Mouse (Mus musculus) lung, postnatal 0 days (tissue): Measurements from ENCODE around the gene Ttc6. TPM values are rescaled to one million over a fixed set of nuclear protein-coding genes. Genes with fewer than 3 reads are reported as not detected.
A peak's percentile ranks its signal among the peaks of the same experiment; 100 is the strongest.

Experiments
- ATAC-seq: fragments of 200-750 bp; cut with Nextera tagmentation; 2 replicates; pipeline ENCODE4 v1.8.0; 2017; ENCODE audit warnings: moderate library complexity
- DNase-seq: peaks from one replicate; pipeline ENCODE4 v3.0.0-alpha.2; 2016; ENCODE audit warnings: low spot score
- H3K27ac ChIP-seq: fragments of 300-500 bp; sonication (generic); 2 replicates; pipeline ENCODE4 v1.5.1; 2014; ENCODE audit warnings: antibody characterized with exemption, mild to moderate bottlenecking, low read length, mixed read lengths
- H3K27me3 ChIP-seq: fragments of 300-500 bp; sonication (generic); replicated peaks from 2 replicates; pipeline ENCODE4 v1.6.1; 2014; ENCODE audit warnings: low read length, mixed read lengths; ENCODE audit not compliant: insufficient read depth
- H3K36me3 ChIP-seq: fragments of 300-500 bp; sonication (generic); 2 replicates; pipeline ENCODE4 v1.6.1; 2014; ENCODE audit warnings: low read length, mixed read lengths; ENCODE audit not compliant: insufficient read depth
- H3K4me1 ChIP-seq: fragments of 300-500 bp; sonication (generic); 2 replicates; pipeline ENCODE4 v1.6.1; 2014; ENCODE audit warnings: antibody characterized with exemption, low read depth, low read length, mixed read lengths; ENCODE audit not compliant: insufficient read depth
- H3K4me2 ChIP-seq: fragments of 300-500 bp; sonication (generic); replicated peaks from 2 replicates; pipeline ENCODE4 v1.6.1; 2014; ENCODE audit warnings: low read depth, mild to moderate bottlenecking, low read length, moderate library complexity, mixed read lengths
- H3K4me3 ChIP-seq: fragments of 300-500 bp; sonication (generic); 2 replicates; pipeline ENCODE4 v1.5.1; 2014; ENCODE audit warnings: low read depth, low read length
- H3K9ac ChIP-seq: fragments of 300-500 bp; sonication (generic); replicated peaks from 2 replicates; pipeline ENCODE4 v1.6.1; 2014; ENCODE audit warnings: low read depth, mild to moderate bottlenecking
- H3K9me3 ChIP-seq: fragments of 300-500 bp; sonication (generic); 2 replicates; pipeline ENCODE4 v1.6.1; 2016; ENCODE audit warnings: low read length, mixed read lengths
- CTCF ChIP-seq: IDR thresholded peaks from 2 replicates; pipeline ENCODE4 v1.5.1; 2016; ENCODE audit warnings: antibody characterized with exemption, mild to moderate bottlenecking
- EP300 ChIP-seq: IDR thresholded peaks from 2 replicates; pipeline ENCODE4 v1.6.1; 2016; ENCODE audit warnings: antibody characterized with exemption, mild to moderate bottlenecking, control low read depth
- WGBS: fragments of 180-500 bp; shearing (Covaris S2); extraction: QIAGEN DNeasy Blood & Tissue Kit; methylation state at CpG from one replicate; pipeline ENCODE4 v1.1.7; 2014; 5-methylcytosine and 5-hydroxymethylcytosine counted together
- polyA plus RNA-seq: library from polyadenylated mRNA; unstranded; fragments of >200 nt; fragmentation: Nextera tagmentation; extraction: Ambion mirVana; gene quantifications from 2 replicates; pipeline ENCODE4 v1.2.1, GENCODE M21; 2015

The Ttc6 gene
- polyA plus RNA-seq, 1 experiment from 2014 or later, result 2.1 TPM

DNA sequence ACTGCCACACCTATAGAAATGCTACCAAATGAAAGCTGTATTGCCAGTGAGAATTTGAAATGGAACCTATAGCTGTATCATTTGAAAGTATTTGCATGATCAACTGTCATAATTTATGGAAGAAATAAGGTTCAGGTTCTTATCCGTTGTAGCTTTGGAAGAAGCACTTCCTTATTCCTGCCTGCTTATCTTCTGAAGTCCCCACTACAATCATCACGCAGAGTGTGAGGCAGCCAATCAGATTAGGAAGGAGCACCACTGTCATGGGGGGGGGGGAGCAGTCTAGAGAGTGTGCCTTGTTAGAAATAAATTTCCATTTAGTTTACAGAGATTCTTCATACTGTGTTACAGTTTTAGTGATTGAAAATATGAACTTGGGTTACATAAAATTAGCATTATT, 108.5 kb downstream of the Ttc6 start:
- 67% methylated on average over 2 of the region's 2 CpGs for WGBS
- no peak overlapping the region for H3K9ac ChIP-seq
- no peaks in the 10 kb centered on the region for H3K4me1 ChIP-seq
- H3K27me3 ChIP-seq, result no peaks in the 10 kb centered on the region
- H3K9me3 ChIP-seq, result no peaks in the 10 kb centered on the region
- H3K4me2 ChIP-seq, result no peak overlapping the region
- no peak overlapping the region for H3K27ac ChIP-seq
- ATAC-seq, result no peak
- H3K36me3 ChIP-seq, result no peaks in the 10 kb centered on the region
- TF ChIP-seq CTCF, result no peak
- TF ChIP-seq EP300, result no peak
- no peak for DNase-seq
- no peak overlapping the region for H3K4me3 ChIP-seq

DNA sequence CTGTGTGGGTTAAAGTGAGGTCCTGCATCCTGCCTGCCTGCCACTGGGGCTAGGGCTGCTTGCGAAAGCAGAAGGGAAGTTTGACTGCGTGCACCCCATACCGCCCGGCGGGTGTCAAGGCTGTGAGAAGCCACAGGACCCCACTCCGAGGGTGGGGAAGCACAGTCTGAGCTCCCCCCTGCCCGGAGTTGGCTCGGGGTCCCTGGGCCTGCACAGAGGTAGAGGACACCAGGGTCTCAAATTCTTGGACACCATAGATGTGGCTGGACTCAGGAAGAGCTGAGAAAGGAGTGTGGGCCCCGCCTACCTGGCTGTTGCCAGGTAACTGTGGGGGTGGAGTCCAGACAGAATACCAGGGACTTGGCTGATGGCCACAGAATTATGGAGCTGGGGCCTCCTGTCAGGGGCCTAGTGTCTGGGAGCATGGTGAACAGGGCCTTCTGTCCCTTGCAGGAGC, 121.1 kb downstream of the Ttc6 start:
- WGBS, result 36% methylated on average over 9 of the region's 9 CpGs
- Histone ChIP-seq H3K9ac (no peak overlapping the region), H3K36me3 (no peaks in the 10 kb centered on the region), H3K4me3 (no peak overlapping the region), H3K9me3 (no peaks in the 10 kb centered on the region), H3K27me3 (no peaks in the 10 kb centered on the region), H3K4me2 (no peak overlapping the region; the same call in 1 of the 2 replicates), H3K4me1 (no peaks in the 10 kb centered on the region), H3K27ac (no peak overlapping the region)
- ATAC-seq, result no peak
- DNase-seq, result no peak
- no peak for TF ChIP-seq EP300

DNA sequence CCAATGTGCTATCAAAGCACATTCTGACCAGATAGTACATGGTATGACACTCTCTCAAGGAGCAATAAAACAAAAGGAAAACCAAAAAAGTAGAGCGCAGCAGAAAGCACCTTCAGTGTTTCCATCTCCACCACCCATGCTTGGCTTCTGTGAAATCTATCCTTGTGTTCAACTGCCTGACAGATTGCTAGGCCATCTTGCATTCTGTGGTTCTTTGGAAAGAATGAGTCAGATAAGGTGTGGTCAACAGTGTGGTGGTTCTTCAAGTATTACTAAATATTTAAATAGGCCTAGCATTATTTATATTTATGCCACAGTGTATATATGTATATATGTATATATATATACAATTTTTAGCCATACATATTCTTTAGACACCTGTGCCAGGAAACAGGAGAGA, 146.1 kb downstream of the Ttc6 start:
- TF ChIP-seq CTCF (no peak), EP300 (no peak)
- Histone ChIP-seq H3K36me3 (no peaks in the 10 kb centered on the region), H3K4me1 (no peaks in the 10 kb centered on the region), H3K27me3 (no peaks in the 10 kb centered on the region), H3K4me2 (no peak overlapping the region), H3K9ac (no peak overlapping the region), H3K9me3 (no peaks in the 10 kb centered on the region), H3K27ac (no peak overlapping the region), H3K4me3 (no peak overlapping the region)
- WGBS, result 94% methylated on average over 1 of the region's 1 CpGs
- ATAC-seq (no peak), DNase-seq (no peak)

DNA sequence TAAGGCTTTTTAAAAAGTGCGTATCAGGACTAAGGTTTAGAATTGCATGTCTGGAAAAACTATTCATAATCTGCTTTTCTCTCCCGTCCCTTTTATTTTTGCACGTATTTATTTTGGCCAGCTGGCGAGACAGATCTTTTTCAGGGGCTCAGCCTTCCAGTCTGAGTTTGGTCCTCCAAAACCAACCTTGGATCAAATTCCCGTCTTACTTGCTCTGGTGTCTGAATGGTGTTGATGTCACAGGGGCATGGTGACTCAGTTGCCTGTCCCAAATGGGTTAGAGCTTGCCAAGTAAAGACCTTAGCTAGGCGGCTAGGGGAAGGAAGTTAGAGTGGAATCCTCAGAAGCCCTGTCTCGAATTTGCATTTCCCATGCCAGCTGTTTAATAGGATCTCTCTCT, 200.8 kb downstream of the Ttc6 start:
- no peak overlapping the region for H3K27ac ChIP-seq
- no peak overlapping the region for H3K4me2 ChIP-seq
- H3K27me3 ChIP-seq, result no peaks in the 10 kb centered on the region
- H3K4me3 ChIP-seq, result no peak overlapping the region
- no peaks in the 10 kb centered on the region for H3K36me3 ChIP-seq
- 76% methylated on average over 7 of the region's 7 CpGs for WGBS
- no peak overlapping the region for H3K9ac ChIP-seq
- no peaks in the 10 kb centered on the region for H3K9me3 ChIP-seq
- ATAC-seq (no peak), DNase-seq (no peak)
- TF ChIP-seq CTCF (no peak), EP300 (no peak)
- H3K4me1 ChIP-seq, result no peaks in the 10 kb centered on the region

DNA sequence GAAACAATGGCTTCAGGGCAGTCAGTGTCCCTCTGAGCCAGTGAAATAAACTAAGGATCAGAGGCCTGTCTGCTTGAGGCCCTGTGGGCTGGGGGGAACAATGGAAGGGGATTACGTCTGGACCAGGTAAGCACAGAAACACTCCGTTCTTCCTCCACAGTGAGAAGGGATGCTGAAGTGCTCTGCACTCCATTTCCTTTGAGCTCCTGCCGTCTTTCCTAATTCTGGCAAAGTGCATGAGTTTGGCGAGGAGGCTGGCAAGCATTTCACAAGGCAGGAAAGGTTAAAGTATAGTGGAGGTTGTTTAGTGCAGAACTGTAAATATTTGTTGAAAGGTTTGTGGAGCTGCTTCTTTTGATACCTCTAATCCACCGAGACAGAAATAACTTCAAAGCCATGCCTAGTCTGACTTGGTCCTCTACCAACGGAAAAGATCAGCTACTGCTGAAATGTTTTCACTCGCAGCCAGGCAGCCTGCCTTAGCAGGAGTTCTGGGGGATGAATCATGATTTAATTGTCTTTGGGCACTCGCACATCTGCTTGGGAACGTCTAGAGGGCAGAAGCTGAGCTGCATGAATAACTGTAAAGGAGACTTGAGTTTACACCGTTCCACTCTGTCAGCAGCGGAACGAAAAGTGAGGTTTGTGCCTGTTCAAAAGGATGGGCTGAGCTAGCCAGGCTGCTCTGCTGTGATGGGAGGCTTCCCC, 212.5 kb downstream of the Ttc6 start:
- 12% methylated on average over 12 of the region's 12 CpGs for WGBS
- no peak for TF ChIP-seq EP300
- no peak for TF ChIP-seq CTCF
- no peaks in the 10 kb centered on the region for H3K4me1 ChIP-seq
- DNase-seq (no peak), ATAC-seq (no peak)
- no peak overlapping the region for H3K4me2 ChIP-seq
- H3K36me3 ChIP-seq, result no peaks in the 10 kb centered on the region
- H3K9me3 ChIP-seq, result no peaks in the 10 kb centered on the region
- H3K27me3 ChIP-seq, result no peaks in the 10 kb centered on the region
- no peak overlapping the region for H3K27ac ChIP-seq
- H3K4me3 ChIP-seq, result no peak overlapping the region
- no peak overlapping the region for H3K9ac ChIP-seq

DNA sequence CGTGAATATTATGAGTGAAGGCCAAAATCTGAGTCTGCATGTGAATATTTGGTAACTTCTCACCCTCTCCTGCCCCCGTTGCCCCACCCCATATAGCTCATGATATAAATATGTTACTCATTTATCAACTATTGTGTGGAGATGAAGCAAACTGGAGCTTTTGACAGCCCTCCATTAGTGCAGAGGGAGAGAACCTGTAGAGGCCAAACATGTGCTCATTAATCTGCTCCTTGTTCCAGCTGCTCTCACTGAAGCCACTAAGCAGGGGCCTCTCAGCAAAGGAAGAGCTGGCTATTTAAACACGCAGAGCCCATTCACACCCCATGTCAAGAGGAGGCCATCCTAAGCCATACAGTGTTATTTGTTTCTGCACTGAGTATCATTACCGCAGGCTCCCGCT, 218.0 kb downstream of the Ttc6 start:
- TF ChIP-seq CTCF (no peak), EP300 (no peak)
- ATAC-seq (no peak), DNase-seq (no peak)
- H3K4me3 ChIP-seq, result no peak overlapping the region
- H3K36me3 ChIP-seq, result no peaks in the 10 kb centered on the region
- H3K27ac ChIP-seq, result no peak overlapping the region
- no peaks in the 10 kb centered on the region for H3K4me1 ChIP-seq
- WGBS, result 55% methylated on average over 5 of the region's 5 CpGs
- H3K9me3 ChIP-seq, result no peaks in the 10 kb centered on the region
- no peak overlapping the region for H3K9ac ChIP-seq
- H3K27me3 ChIP-seq, result no peaks in the 10 kb centered on the region
- H3K4me2 ChIP-seq, result no peak overlapping the region

DNA sequence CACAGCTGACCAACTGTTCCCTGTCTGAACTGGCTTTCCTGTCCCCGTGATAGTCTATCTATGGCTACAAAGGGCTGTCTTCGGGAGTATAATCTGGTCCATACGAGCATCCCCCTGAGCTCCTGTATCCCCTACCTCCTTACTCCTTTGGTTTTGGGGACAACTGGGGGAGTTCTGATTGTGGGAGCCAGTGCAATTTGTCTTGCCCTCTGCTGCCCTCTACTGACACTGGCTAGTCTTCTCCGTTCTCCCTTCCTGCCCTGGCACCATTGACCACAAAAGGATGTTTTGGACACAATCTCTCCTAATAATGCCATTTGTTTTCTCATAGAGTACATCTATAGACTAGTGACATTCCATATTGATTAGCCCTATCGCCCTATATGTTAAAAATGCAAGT, 223.6 kb downstream of the Ttc6 start:
- peak; percentile 62 for DNase-seq

More for the DNA sequence above, 223.6 kb downstream of the Ttc6 start:
- no peak for ATAC-seq
- Histone ChIP-seq H3K27ac (no peak overlapping the region), H3K9ac (no peak overlapping the region), H3K4me3 (no peak overlapping the region), H3K27me3 (no peaks in the 10 kb centered on the region), H3K4me2 (no peak overlapping the region), H3K4me1 (no peaks in the 10 kb centered on the region), H3K36me3 (no peaks in the 10 kb centered on the region), H3K9me3 (no peaks in the 10 kb centered on the region)
- 29% methylated on average over 5 of the region's 5 CpGs for WGBS
- TF ChIP-seq CTCF, result peak; percentile 81
- TF ChIP-seq EP300, result no peak

Other genes with a start within 250 kb of the Ttc6 start
- 7.9 and 8.2 TPM in 2 replicates for gene Foxa1, start 17.2 kb upstream of the Ttc6 start, polyA plus RNA-seq